Mouse (Mus musculus) WW6 (cell line): ENCODE results near the gene Olfr574.

Experiments used
- DNase-seq: peaks from one replicate; pipeline ENCODE4 v3.0.0-alpha.2; 2013; ENCODE audit warnings: low read depth, low spot score

Olfr574 gene

DNA sequence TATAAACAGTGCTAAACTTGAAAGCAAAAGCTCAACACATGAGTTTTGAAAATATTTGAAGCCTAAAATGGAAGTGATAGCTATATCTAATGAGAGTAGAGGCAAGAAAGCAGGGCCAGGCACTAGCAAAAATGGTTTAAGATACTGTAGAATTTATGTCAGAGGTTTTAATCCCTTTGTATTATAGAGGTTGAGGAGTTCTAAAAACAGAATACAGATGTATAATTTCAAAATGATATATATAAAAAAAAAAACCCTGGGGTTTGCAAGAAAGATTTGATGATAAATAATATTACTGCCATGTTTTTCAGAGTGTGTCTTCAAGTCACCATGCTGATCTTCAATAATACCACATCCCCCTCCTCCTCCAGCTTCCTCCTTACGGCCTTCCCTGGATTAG lies at the start of gene Olfr574:
TSS of gene Olfr574 (plus strand) at position 301 of the 400 bp plus-strand sequence.
- no peak for DNase-seq

GRCm38 (mm10) chr7:102915261-102915660 lies 33.0 kb upstream of the Olfr574 start:
- DNase-seq, result no peak

DNA sequence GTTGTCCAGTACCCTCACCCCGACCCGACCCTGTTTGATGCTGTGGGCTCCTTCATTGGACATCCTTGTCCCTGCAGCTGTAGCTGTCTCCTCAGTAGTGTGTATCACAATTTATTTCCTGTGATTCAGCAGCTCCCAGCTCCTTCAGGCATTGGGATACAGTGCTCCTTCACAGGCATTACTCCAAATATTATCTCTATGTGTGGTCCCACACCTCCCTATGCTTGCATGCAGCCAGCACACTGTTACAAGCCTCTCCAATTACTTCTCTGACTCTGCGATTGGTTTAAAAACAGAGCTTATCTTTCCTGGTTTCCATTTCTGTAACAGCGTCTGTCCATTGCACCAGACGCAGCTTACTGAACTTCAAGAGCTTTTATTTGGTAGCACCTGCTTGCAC lies 31.9 kb upstream of the Olfr574 start:
- DNase-seq, result no peak

DNA sequence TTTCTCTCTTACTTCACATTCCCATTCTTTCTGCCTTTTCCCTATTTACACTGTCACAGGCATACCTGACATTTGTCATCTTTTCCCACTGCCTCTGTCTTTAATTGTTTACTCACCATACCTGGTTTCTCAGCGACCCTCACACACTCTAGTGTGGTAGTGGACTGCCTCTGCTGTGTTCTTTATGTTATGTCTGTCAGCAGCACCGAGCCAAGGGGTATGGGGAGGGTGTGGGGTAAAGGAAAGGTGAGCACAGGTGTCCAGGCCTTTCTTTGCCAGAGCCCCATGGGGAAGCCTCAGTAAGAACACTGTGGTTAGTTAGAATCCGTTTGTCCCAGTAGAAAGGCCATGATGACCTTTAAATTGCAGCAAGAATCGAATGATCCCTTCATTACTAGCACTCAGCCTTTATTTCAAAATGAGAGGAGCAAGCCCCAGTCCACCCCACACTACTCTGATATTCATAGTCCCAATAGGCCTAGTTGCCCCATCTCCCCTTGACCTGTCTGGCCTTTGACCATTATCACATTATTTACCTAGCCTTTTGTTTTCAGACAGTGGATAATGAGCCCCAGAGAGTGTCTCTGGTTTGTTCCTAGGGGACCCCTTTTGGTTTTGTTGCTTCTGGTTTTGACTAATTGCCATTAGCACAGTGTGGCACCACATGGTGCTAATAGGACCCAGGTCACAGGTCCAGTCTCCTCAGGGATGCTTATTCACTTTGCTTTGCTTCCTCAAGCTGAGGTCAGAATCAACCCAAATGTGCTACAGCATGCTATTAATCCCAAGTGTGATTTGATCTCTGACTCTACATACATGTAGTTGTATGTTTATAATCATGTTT lies 31.0 kb upstream of the Olfr574 start, which contains the start of gene Olfr571:
TSS of gene Olfr571 (minus strand) at position 505 of the 844 bp plus-strand sequence.
- no peak for DNase-seq

GRCm38 (mm10) chr7:102919632-102920031 lies 28.6 kb upstream of the Olfr574 start:
- DNase-seq, result peak; percentile 16

- no peak for DNase-seq
These were observed 24.2 kb upstream of the Olfr574 start, which contains the start of gene Olfr572 for GRCm38 (mm10) chr7:102924109-102924508. Gene Olfr572, plus strand, starts transcription at chr7:102924409.

- DNase-seq, result no peak
These were observed 21.2 kb upstream of the Olfr574 start for GRCm38 (mm10) chr7:102927105-102927504.

- DNase-seq, result no peak
These were observed 5.8 kb upstream of the Olfr574 start, which contains the start of gene Olfr573-ps1 for GRCm38 (mm10) chr7:102942475-102942874. Gene Olfr573-ps1, minus strand, starts transcription at chr7:102942575.

DNA sequence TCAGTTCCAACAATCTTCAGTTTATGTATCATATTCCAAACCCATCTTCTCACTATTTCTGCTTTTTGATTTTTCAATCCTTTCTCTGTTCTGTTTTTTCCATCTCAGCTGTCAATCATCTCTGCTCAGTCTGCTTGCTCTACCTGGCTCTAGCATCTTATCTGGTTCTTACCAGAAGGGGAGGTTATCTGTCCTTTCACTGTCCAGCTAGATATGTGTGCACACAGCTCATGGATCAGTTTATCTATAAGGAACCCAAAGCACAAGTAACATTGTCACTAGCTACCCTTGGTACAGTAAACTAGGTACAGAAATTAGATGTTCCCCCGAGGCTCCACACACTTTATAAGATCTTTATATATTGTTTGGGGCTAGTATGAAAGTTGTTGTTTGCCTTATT lies 4.8 kb upstream of the Olfr574 start:
- DNase-seq, result no peak

DNA sequence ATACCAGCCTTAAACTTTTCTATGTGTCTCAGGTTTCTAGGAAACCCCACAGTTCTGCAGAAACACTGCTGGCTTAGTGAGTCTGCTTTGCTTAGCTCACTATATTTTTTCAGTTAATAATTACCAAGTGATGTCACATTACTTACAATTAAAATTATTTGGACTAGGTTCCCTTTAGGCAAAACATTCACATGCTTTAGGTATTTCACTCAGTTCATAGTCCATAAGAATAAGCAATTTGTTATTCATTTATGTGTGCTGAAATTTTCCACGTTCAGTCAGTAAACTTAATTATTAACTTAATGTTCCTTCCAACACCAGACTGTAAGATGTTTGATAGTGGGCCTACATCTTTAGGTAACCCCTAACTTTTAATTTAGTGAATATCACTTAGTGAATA lies 2.5 kb downstream of the Olfr574 start:
- DNase-seq, result no peak

DNA sequence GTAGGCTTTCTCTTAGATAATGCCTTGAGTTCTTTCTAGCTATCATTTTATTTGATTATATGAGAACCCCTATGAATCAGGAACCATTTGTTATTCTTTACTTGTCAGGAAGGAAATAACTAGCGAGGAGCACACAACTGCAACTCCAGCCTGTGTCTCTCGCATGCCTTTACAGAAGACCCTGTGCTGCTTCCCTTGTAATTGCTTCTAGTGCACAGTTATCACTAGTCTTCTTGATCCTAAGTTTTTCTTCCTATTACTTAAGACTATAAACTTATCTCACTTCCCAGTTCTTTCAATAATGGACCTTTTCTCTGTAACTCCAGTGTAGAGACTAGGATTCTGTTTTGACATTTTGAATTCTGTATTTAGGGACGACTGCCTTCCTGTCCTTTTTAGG lies 9.9 kb downstream of the Olfr574 start:
- no peak for DNase-seq

- DNase-seq, result no peak
These were observed 10.3 kb downstream of the Olfr574 start, which contains the start of gene Olfr575 for GRCm38 (mm10) chr7:102958593-102958992. Gene Olfr575, minus strand, starts transcription at chr7:102958775.

- DNase-seq, result no peak
These were observed 14.1 kb downstream of the Olfr574 start, which contains the start of gene Olfr576 for GRCm38 (mm10) chr7:102962360-102962759. Gene Olfr576, plus strand, starts transcription at chr7:102962660.

DNA sequence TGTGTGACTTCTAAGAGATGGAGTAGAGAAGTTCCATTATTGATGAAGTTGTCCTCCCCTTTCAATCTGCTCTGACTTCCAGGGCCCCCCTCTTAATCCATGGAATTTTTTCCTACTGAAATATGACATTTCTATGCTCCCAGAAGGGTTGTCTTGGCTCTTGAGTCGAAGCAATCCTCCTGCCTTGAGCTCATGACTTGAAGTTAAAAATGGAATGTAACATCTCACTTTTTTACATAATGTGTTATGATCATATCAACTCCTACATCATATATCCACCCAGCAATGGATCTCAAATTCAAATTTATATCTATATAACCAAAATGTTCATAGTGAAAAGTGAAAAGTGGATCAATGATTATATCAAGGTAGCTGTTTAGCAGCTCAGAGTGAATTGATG lies 26.1 kb downstream of the Olfr574 start:
- DNase-seq, result no peak

- no peak for DNase-seq
These were observed 27.6 kb downstream of the Olfr574 start, which contains the start of gene Olfr577 for GRCm38 (mm10) chr7:102975843-102976242. Gene Olfr577, minus strand, starts transcription at chr7:102975943.

DNA sequence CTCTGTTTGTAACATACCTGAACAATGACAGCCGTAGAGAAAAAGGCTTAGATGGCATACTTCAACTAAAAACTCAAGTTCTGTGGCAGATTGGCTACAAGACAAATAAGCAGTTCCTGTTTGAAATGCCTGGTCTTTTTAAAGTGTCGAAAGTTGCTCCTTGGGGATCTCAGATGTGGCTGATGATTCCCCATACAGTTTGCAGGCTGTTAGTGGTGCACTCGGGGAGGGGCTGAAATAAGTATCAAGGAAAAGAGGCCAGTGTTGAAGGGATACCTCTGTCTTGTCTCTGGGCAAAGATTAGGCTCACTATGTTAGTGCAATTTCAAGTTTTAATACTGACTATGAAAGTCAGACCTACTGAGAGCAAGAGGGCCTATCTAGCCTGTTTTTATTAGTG lies 41.0 kb downstream of the Olfr574 start, which contains the start of gene Olfr578:
TSS of gene Olfr578 (minus strand) at position 101 of the 400 bp plus-strand sequence.
- DNase-seq, result no peak
